Mouse (Mus musculus) lung, adult 2 months (tissue): ENCODE data around the gene Gm21671. TPM values are rescaled to one million over a fixed set of nuclear protein-coding genes. Genes with fewer than 3 reads are reported as not detected.
"Not testable (repeated sequence)": the region's sequence is repeated elsewhere in the genome, so short reads cannot be mapped to it uniquely, and the experiment has no call there.

ENCODE experiments used
- DNase-seq: peaks from one replicate; pipeline ENCODE4 v3.0.0; 2022
- H3K4me1 ChIP-seq: fragments of 200-500 bp; 2 replicates; pipeline ENCODE4 v1.6.1; 2011; ENCODE audit warnings: low read length; ENCODE audit not compliant: control insufficient read depth, insufficient read depth
- H3K4me3 ChIP-seq: fragments of 200-500 bp; replicated peaks from 2 replicates; pipeline ENCODE3; 2011; ENCODE audit warnings: low read depth, mild to moderate bottlenecking, control low read depth, low read length; ENCODE audit errors: extremely low read depth
- WGBS: fragments of 180-500 bp; shearing (Covaris S2); methylation state at CpG from one replicate; pipeline ENCODE4 v1.1.7; 2018; 5-methylcytosine and 5-hydroxymethylcytosine counted together
- polyA plus RNA-seq: library from polyadenylated mRNA; depleted of rRNA; stranded (reverse); fragments of >200 nt; gene quantifications from 2 replicates; pipeline ENCODE4 v1.2.3, GENCODE M21; 2012; rRNA removed

Gene Gm21671
- not detected in 2 replicates for polyA plus RNA-seq

GRCm38 (mm10) chr5:25954317-25954716, at the start of gene Gm21671:
Gene Gm21671, minus strand, starts transcription at chr5:25954417.
- DNase-seq = not testable (repeated sequence)
- 58% methylated on average over 2 of the region's 2 CpGs for WGBS

DNA sequence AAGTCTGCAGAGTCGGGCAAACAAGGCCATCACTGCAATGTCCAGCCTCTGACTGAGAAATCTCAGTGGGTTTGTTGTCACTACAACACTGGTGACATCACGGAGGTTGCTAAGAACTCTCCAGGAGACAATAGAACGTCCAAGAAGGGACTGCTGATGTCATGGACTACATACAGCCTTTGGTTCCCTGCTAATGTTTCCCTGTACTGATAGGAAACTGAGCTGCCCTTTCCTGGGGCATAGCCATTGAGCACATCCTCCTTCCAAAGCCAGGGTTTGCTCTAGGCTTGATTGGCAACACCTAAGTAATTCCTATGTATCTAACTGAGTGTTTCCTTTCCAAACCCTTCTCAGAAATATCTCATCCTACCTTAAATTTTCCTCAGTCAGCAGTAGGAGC, 34.3 kb upstream of the Gm21671 start, which contains the start of gene Gm21698:
TSS of gene Gm21698 (minus strand) at position 101 of the 400 bp plus-strand sequence.
- no CpG with 5 or more reads among the region's 3 CpGs for WGBS
- not testable (repeated sequence) for DNase-seq

More at GRCm38 (mm10) chr5:25954317-25954716, at the start of gene Gm21671:
- H3K4me1 ChIP-seq, H3K4me3 ChIP-seq: not testable (repeated sequence)

DNA sequence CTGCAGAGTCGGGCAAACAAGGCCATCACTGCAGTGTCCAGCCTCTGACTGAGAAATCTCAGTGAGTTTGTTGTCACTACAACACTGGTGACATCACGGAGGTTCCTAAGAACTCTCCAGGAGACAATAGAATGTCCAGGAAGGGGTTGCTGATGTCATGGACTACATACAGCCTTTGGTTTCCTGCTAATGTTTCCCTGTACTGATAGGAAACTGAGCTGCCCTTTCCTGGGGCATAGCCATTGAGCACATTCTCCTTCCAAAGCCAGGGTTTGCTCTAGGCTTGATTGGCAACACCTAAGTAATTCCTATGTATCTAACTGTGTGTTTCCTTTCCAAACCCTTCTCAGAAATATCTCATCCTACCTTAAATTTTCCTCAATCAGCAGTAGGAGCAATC, 18.3 kb upstream of the Gm21671 start, which contains the start of gene Gm21680:
TSS of gene Gm21680 (minus strand) at position 101 of the 400 bp plus-strand sequence.
- not testable (repeated sequence) for DNase-seq, H3K4me1 ChIP-seq
- no CpG with 5 or more reads among the region's 2 CpGs for WGBS

More for the DNA sequence above, 34.3 kb upstream of the Gm21671 start, which contains the start of gene Gm21698:
- H3K4me1 ChIP-seq, H3K4me3 ChIP-seq: not testable (repeated sequence)

DNA sequence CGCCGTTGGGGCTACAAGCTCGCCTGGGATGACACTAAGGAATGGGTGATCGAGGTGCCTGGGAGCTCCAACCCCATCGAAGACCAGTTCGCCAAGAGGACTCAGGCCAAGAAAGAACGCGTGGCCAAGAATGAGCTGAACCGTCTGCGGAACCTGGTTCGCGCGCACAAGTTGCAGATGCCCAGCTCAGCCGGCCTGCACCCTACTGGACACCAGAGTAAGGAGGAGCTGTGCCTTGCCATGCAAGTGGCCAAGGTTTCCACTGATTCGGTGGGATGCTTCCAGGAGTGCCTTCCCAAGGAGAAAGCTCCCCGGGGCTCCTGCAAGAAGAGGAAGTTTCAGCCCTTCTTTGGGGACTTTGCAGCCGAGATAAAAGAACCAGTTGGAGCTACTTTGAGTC, 2.8 kb upstream of the Gm21671 start:
- DNase-seq, H3K4me1 ChIP-seq, H3K4me3 ChIP-seq: not testable (repeated sequence)
- 49% methylated on average over 17 of the region's 17 CpGs for WGBS

More for the DNA sequence above, 18.3 kb upstream of the Gm21671 start, which contains the start of gene Gm21680:
- H3K4me3 ChIP-seq = not testable (repeated sequence)

GRCm38 (mm10) chr5:25956611-25957010, 2.4 kb upstream of the Gm21671 start:
- DNase-seq, H3K4me1 ChIP-seq, H3K4me3 ChIP-seq: not testable (repeated sequence)
- 19% methylated on average over 32 of the region's 32 CpGs for WGBS

GRCm38 (mm10) chr5:25945391-25945790, 8.8 kb downstream of the Gm21671 start:
- DNase-seq, H3K4me1 ChIP-seq, H3K4me3 ChIP-seq: not testable (repeated sequence)
- WGBS = 80% methylated on average over 2 of the region's 2 CpGs

GRCm38 (mm10) chr5:25942281-25942680, 11.9 kb downstream of the Gm21671 start, which contains the start of gene Gm21663:
Gene Gm21663, minus strand, starts transcription at chr5:25942381.
- DNase-seq, H3K4me1 ChIP-seq, H3K4me3 ChIP-seq: not testable (repeated sequence)
- 45% methylated on average over 2 of the region's 2 CpGs for WGBS

Other genes starting within 250 kb of the Gm21671 start
- 2.8 and 3.8 TPM in 2 replicates for gene Xrcc2, start 248.6 kb downstream of the Gm21671 start, polyA plus RNA-seq
- gene Actr3b, start 194.4 kb downstream of the Gm21671 start, polyA plus RNA-seq = 0.59 and 1.0 TPM in 2 replicates
- not detected in 2 replicates for gene Gm21663, start 12.0 kb downstream of the Gm21671 start, polyA plus RNA-seq
- not detected in 2 replicates for gene Gm21680, start 18.2 kb upstream of the Gm21671 start, polyA plus RNA-seq
- gene Gm21698, start 34.2 kb upstream of the Gm21671 start, polyA plus RNA-seq = not detected in 2 replicates
- not detected in 2 replicates for gene Gm1979, start 50.4 kb upstream of the Gm21671 start, polyA plus RNA-seq
- gene Gm5862, start 68.5 kb upstream of the Gm21671 start, polyA plus RNA-seq = not detected in 2 replicates
- gene Speer4a, start 85.1 kb upstream of the Gm21671 start, polyA plus RNA-seq = not detected in 2 replicates
- gene Gm7347, start 104.2 kb upstream of the Gm21671 start, polyA plus RNA-seq = not detected in 2 replicates
- gene Gm10471, start 134.9 kb upstream of the Gm21671 start, polyA plus RNA-seq = not detected in 2 replicates
- not detected in 2 replicates for gene 5031410I06Rik, start 150.9 kb upstream of the Gm21671 start, polyA plus RNA-seq
- not detected in 2 replicates for gene Gm10220, start 167.0 kb upstream of the Gm21671 start, polyA plus RNA-seq